Mouse (Mus musculus): ENCODE data around the gene Plppr3.
A peak's percentile ranks its signal among the peaks of the same experiment; 100 is the strongest.

Plppr3 gene

GRCm38 (mm10) chr10:79852107-79852789 is 22.2 kb downstream of the Plppr3 start:
- no peak for DNase-seq

- no peak for DNase-seq
Observed at GRCm38 (mm10) chr10:79851653-79852052, 22.8 kb downstream of the Plppr3 start.

- DNase-seq: no peak
Observed at GRCm38 (mm10) chr10:79849941-79850628, 24.3 kb downstream of the Plppr3 start.

- no peak for DNase-seq
Observed at GRCm38 (mm10) chr10:79846553-79846952, 27.9 kb downstream of the Plppr3 start.

GRCm38 (mm10) chr10:79843476-79843875 is 31.0 kb downstream of the Plppr3 start:
- DNase-seq: peak in 1 of 2 experiments; percentile 50

GRCm38 (mm10) chr10:79842322-79842721 is 32.1 kb downstream of the Plppr3 start:
- no peak for DNase-seq

- peak; percentile 69 to 73 for DNase-seq
Observed at GRCm38 (mm10) chr10:79840644-79841551, 33.5 kb downstream of the Plppr3 start.

GRCm38 (mm10) chr10:79840091-79840490 is 34.3 kb downstream of the Plppr3 start:
- peak in 1 of 2 experiments; percentile 10 for DNase-seq

- DNase-seq: no peak
Observed at GRCm38 (mm10) chr10:79838151-79838550, 36.3 kb downstream of the Plppr3 start.

GRCm38 (mm10) chr10:79836918-79837317 is 37.5 kb downstream of the Plppr3 start:
- DNase-seq: no peak

GRCm38 (mm10) chr10:79834769-79835398 is 39.5 kb downstream of the Plppr3 start:
- DNase-seq: peak; percentile 88 to 90

GRCm38 (mm10) chr10:79832786-79833181 is 41.6 kb downstream of the Plppr3 start:
- DNase-seq: no peak

- DNase-seq: no peak
Observed at GRCm38 (mm10) chr10:79832026-79832785, 42.2 kb downstream of the Plppr3 start.

GRCm38 (mm10) chr10:79831583-79831982 is 42.9 kb downstream of the Plppr3 start:
- no peak for DNase-seq

GRCm38 (mm10) chr10:79824413-79824812 is 50.0 kb downstream of the Plppr3 start:
- DNase-seq: no peak

GRCm38 (mm10) chr10:79823011-79823410 is 51.4 kb downstream of the Plppr3 start:
- DNase-seq: no peak

- DNase-seq: no peak
Observed at GRCm38 (mm10) chr10:79822372-79822771, 52.1 kb downstream of the Plppr3 start.

GRCm38 (mm10) chr10:79821731-79822130 is 52.7 kb downstream of the Plppr3 start:
- no peak for DNase-seq

- DNase-seq: no peak
Observed at GRCm38 (mm10) chr10:79820782-79821181, 53.7 kb downstream of the Plppr3 start, which contains the start of gene Misp. TSS of gene Misp (plus strand) at chr10:79820989.

GRCm38 (mm10) chr10:79820277-79820676 is 54.2 kb downstream of the Plppr3 start:
- no peak for DNase-seq

GRCm38 (mm10) chr10:79819606-79820005 is 54.8 kb downstream of the Plppr3 start:
- no peak for DNase-seq

- DNase-seq: no peak
Observed at GRCm38 (mm10) chr10:79818225-79818624, 56.2 kb downstream of the Plppr3 start.
